Mouse (Mus musculus): ENCODE measurements around the gene Polr1b.

GRCm38 (mm10) chr2:129166466-129167463 is 66.0 kb downstream of the Polr1b start:
- TF ChIP-seq POLR2A (IDR thresholded peaks at IDR 0.05; ENCODE audit: borderline replicate concordance, extremely low read depth, low read depth, low read length) (no peak), CTCF (IDR thresholded peaks at IDR 0.05; ENCODE audit: insufficient read depth, low read length) (no peak)

Measured in lung, adult 2 months (tissue).